Mouse (Mus musculus): ENCODE results near the gene Mitd1. TPM values are rescaled to one million over a fixed set of nuclear protein-coding genes. Genes with fewer than 3 reads are reported as not detected.

Mitd1 gene
- polyA plus RNA-seq, 1 experiment: 20.0 TPM

DNA sequence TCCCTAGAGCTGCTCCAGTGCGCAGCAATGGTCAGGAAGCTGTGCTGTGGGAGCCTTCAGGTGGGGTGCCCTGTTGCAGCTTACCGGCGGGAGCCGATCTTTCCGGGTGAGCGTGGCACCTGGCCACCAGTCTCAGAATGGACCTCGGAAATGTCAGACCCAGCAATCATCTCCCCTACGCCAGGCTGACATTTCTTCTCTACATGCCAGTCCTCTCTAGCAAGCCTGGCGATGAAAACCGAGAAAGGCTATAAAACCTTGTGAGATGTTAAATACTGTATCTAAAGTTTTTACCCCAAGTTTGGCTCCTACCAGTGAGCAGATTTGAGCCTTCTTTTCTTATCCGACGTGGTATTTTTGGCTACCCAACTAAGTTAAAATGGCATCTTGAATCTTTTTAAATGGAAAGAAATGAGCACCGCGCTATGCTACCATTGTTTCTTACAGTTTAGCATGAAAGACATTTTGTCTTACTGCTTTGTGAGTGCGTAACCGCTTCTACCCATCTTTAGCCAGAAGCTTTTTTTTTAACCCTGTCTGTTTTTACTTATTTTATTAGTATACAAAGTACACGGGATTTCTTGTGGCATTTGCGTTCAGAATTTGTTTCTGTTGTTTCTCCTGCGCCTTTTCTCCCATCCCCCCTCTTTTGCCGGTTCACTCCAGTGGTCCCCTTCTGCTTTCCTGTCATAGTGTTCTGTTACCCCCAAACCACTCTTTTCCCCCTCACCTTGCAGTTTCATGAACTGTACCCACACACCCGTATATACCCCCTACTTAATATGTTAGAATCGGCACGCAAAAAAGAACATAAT is 24.6 kb downstream of the Mitd1 start:
- Histone ChIP-seq H3K27me3 (ENCODE audit: control insufficient read depth, insufficient read depth, low read length) (no peaks in the 10 kb centered on the region), H3K27ac (ENCODE audit: control insufficient read depth, insufficient read depth, low read length) (peak overlapping the region; percentile 16; the same call in 1 of the 2 replicates), H3K4me1 (replicated peaks; ENCODE audit: control insufficient read depth, insufficient read depth, low read length) (0 out of 2 replicates have a peak, but pooled peaks cover 4% of the 10 kb centered on the region), H3K36me3 (ENCODE audit: control insufficient read depth, insufficient read depth, low read length) (no peaks in the 10 kb centered on the region), H3K4me3 (ENCODE audit: control insufficient read depth, insufficient read depth, low read length) (peak overlapping the region; percentile 82)
- WGBS: 12% methylated on average over 23 of the region's 23 CpGs
- TF ChIP-seq CTCF (IDR thresholded peaks at IDR 0.05; ENCODE audit: borderline replicate concordance, control insufficient read depth, extremely low read depth, insufficient read depth, low read length, poor library complexity) (no peak), POLR2A (IDR thresholded peaks at IDR 0.05; ENCODE audit: control insufficient read depth, extremely low read depth, insufficient read depth, low read length, poor library complexity) (no peak)
- no peak for DNase-seq

GRCm38 (mm10) chr1:37864511-37865400 is 25.5 kb downstream of the Mitd1 start:
- peak overlapping the region; percentile 16; the same call in 1 of the 2 replicates for H3K27ac ChIP-seq (ENCODE audit: control insufficient read depth, insufficient read depth, low read length)
- WGBS: under 1% methylated on average over 87 of the region's 90 CpGs
- no peaks in the 10 kb centered on the region for H3K27me3 ChIP-seq (ENCODE audit: control insufficient read depth, insufficient read depth, low read length)
- peak; percentile 99 for DNase-seq
- no peaks in the 10 kb centered on the region for H3K36me3 ChIP-seq (ENCODE audit: control insufficient read depth, insufficient read depth, low read length)
- TF ChIP-seq POLR2A (IDR thresholded peaks at IDR 0.05; ENCODE audit: control insufficient read depth, extremely low read depth, insufficient read depth, low read length, poor library complexity) (peak; percentile 68), CTCF (IDR thresholded peaks at IDR 0.05; ENCODE audit: borderline replicate concordance, control insufficient read depth, extremely low read depth, insufficient read depth, low read length, poor library complexity) (peak; percentile 64; the same call in 1 of the 2 replicates)
- 0 out of 2 replicates have a peak, but pooled peaks cover 4% of the 10 kb centered on the region for H3K4me1 ChIP-seq (replicated peaks; ENCODE audit: control insufficient read depth, insufficient read depth, low read length)
- peak overlapping the region; percentile 82 for H3K4me3 ChIP-seq (ENCODE audit: control insufficient read depth, insufficient read depth, low read length)

- H3K36me3 ChIP-seq (ENCODE audit: control insufficient read depth, insufficient read depth, low read length): no peaks in the 10 kb centered on the region
- no peaks in the 10 kb centered on the region for H3K4me1 ChIP-seq (replicated peaks; ENCODE audit: control insufficient read depth, insufficient read depth, low read length)
- no peak overlapping the region for H3K4me3 ChIP-seq (ENCODE audit: control insufficient read depth, insufficient read depth, low read length)
- no peak for TF ChIP-seq CTCF (IDR thresholded peaks at IDR 0.05; ENCODE audit: borderline replicate concordance, control insufficient read depth, extremely low read depth, insufficient read depth, low read length, poor library complexity)
- no peak for TF ChIP-seq POLR2A (IDR thresholded peaks at IDR 0.05; ENCODE audit: control insufficient read depth, extremely low read depth, insufficient read depth, low read length, poor library complexity)
- WGBS: 95% methylated on average over 2 of the region's 2 CpGs
- H3K27me3 ChIP-seq (ENCODE audit: control insufficient read depth, insufficient read depth, low read length): no peaks in the 10 kb centered on the region
- no peak for DNase-seq
- H3K27ac ChIP-seq (ENCODE audit: control insufficient read depth, insufficient read depth, low read length): no peak overlapping the region
Measured at GRCm38 (mm10) chr1:37850696-37851095, 39.5 kb downstream of the Mitd1 start.

DNA sequence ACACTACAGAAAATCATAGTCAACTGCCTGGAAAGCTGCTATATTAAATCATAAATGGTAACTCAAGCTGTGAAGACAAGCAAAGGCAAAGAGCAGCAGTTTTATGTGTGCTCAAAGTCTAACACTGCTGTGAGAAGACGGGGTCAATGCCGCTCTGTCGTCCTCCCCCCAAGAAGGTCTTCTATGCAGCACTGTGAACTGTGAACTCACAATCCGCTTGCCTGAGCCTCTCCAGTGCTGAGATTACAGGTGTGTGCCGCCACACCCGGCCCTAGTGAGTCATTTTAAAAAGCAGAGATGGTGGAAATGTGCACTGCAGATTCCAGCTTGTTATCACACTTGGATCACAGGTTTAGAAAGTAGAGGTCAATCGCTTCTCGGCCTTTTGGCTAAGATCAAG is 43.3 kb downstream of the Mitd1 start:
- no peaks in the 10 kb centered on the region for H3K36me3 ChIP-seq (ENCODE audit: control insufficient read depth, insufficient read depth, low read length)
- H3K4me3 ChIP-seq (ENCODE audit: control insufficient read depth, insufficient read depth, low read length): no peak overlapping the region
- no peak for DNase-seq
- TF ChIP-seq CTCF (IDR thresholded peaks at IDR 0.05; ENCODE audit: borderline replicate concordance, control insufficient read depth, extremely low read depth, insufficient read depth, low read length, poor library complexity) (no peak), POLR2A (IDR thresholded peaks at IDR 0.05; ENCODE audit: control insufficient read depth, extremely low read depth, insufficient read depth, low read length, poor library complexity) (no peak)
- H3K27ac ChIP-seq (ENCODE audit: control insufficient read depth, insufficient read depth, low read length): no peak overlapping the region
- no peaks in the 10 kb centered on the region for H3K27me3 ChIP-seq (ENCODE audit: control insufficient read depth, insufficient read depth, low read length)
- WGBS: 93% methylated on average over 8 of the region's 8 CpGs
- H3K4me1 ChIP-seq (replicated peaks; ENCODE audit: control insufficient read depth, insufficient read depth, low read length): no peaks in the 10 kb centered on the region

DNA sequence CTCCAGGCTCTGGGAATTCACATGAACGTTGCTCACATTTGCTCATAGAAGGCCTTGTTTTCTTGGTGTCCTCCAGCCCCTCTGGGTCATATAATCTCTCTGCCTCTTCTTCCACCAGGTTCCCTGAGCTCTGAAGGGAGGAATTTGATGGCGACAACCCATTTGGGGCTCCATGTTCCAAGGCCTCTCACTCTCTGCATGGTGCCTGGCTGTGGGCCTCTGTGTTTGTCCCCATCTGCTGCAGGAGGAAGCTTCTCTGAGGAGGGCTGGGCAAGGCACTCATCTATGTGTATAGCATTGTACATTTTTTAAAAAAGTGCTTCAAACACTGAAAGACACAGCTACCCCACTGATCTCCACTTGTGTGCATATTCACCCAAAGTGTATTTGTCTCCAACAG is 58.5 kb downstream of the Mitd1 start:
- Histone ChIP-seq H3K36me3 (ENCODE audit: control insufficient read depth, insufficient read depth, low read length) (no peaks in the 10 kb centered on the region), H3K27me3 (ENCODE audit: control insufficient read depth, insufficient read depth, low read length) (no peaks in the 10 kb centered on the region), H3K4me1 (replicated peaks; ENCODE audit: control insufficient read depth, insufficient read depth, low read length) (no peaks in the 10 kb centered on the region), H3K27ac (ENCODE audit: control insufficient read depth, insufficient read depth, low read length) (no peak overlapping the region), H3K4me3 (ENCODE audit: control insufficient read depth, insufficient read depth, low read length) (no peak overlapping the region)
- TF ChIP-seq POLR2A (IDR thresholded peaks at IDR 0.05; ENCODE audit: control insufficient read depth, extremely low read depth, insufficient read depth, low read length, poor library complexity) (no peak), CTCF (IDR thresholded peaks at IDR 0.05; ENCODE audit: borderline replicate concordance, control insufficient read depth, extremely low read depth, insufficient read depth, low read length, poor library complexity) (no peak)
- DNase-seq: no peak
- WGBS: 94% methylated on average over 2 of the region's 2 CpGs

Other genes with a start within 250 kb of the Mitd1 start
- gene 2010300C02Rik, start 170.3 kb downstream of the Mitd1 start, polyA plus RNA-seq (2012; rRNA removed): 6.1 and 6.6 TPM in 2 replicates
- 0.97 and 0.99 TPM in 2 replicates for gene Tsga10, start 24.0 kb downstream of the Mitd1 start, polyA plus RNA-seq (2012; rRNA removed)
- 1.3 and 1.6 TPM in 2 replicates for gene Lipt1, start 18.7 kb downstream of the Mitd1 start, polyA plus RNA-seq (2012; rRNA removed)
- 47.2 and 56.4 TPM in 2 replicates for gene Mrpl30, start 66 bp upstream of the Mitd1 start, polyA plus RNA-seq (2012; rRNA removed)
- gene Lyg2, start 26.1 kb upstream of the Mitd1 start, polyA plus RNA-seq (2012; rRNA removed): 0.04 and 0.13 TPM in 2 replicates
- gene Lyg1, start 67.3 kb upstream of the Mitd1 start, polyA plus RNA-seq (2012; rRNA removed): not detected in 2 replicates
- 12.3 and 15.3 TPM in 2 replicates for gene Txndc9, start 107.5 kb upstream of the Mitd1 start, polyA plus RNA-seq (2012; rRNA removed)
- 5.1 and 6.7 TPM in 2 replicates for gene Eif5b, start 107.6 kb upstream of the Mitd1 start, polyA plus RNA-seq (2012; rRNA removed)
- 15.7 and 16.5 TPM in 2 replicates for gene Rev1, start 239.4 kb upstream of the Mitd1 start, polyA plus RNA-seq (2012; rRNA removed)

Measured in thymus, adult 2 months (tissue).